Mouse (Mus musculus) cerebellum, adult (tissue): ENCODE measurements around the gene Gpr22.

Experiments used
- ATAC-seq: cut with Nextera tagmentation; 2 replicates; pipeline ENCODE4 v1.9.2; 2017; ENCODE audit warnings: mild to moderate bottlenecking, moderate library complexity, mixed read lengths; ENCODE audit not compliant: insufficient number of reproducible peaks, low FRiP score, low TSS enrichment

The Gpr22 gene

DNA sequence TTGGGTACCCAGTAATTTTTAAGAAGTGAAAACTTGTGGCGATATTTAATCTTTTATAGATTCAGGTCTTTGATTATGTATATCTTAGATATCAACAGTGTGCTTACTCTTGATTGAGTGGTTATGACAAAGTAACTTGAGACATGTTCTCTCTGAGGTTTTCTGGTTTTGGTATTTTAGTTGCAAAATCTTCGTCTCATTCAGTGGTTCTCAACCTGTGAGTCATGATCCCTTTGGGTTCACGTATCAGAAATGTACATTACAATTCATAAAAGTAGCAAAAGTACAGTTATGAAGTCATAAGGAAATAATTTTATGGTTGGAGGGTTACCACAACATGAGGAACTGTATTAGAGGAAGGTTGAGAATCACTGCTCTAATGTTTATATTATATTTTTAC, 27.1 kb downstream of the Gpr22 start:
- no peak for ATAC-seq

- no peak for ATAC-seq
Measured at GRCm38 (mm10) chr12:31667187-31667586, 46.6 kb downstream of the Gpr22 start.

DNA sequence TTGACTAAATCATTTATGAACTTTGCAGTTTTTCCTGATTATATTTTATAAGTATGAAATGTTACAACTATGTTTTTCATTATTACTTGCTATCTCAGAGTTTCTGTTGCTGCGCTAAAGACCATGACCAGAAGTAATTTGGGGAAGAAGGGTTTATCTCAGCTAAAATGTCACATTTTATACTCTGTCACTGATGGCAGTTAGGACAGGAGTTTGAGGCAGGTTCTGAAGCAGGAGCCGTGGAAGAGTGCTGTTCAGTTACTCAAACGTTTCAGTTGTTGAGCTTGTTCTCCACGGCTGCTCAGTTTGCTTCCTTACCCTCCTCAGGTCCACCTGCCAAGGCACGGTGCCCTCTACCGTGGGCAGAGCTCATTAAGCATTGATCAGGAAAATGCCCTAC, 47.7 kb downstream of the Gpr22 start:
- ATAC-seq: no peak
